Mouse (Mus musculus): ENCODE data around the gene Hoxc11. TPM values are rescaled to one million over a fixed set of nuclear protein-coding genes. Genes with fewer than 3 reads are reported as not detected.

Gene Hoxc11
- polyA plus RNA-seq, 1 experiment from 2014 or later = 0.06 TPM

DNA sequence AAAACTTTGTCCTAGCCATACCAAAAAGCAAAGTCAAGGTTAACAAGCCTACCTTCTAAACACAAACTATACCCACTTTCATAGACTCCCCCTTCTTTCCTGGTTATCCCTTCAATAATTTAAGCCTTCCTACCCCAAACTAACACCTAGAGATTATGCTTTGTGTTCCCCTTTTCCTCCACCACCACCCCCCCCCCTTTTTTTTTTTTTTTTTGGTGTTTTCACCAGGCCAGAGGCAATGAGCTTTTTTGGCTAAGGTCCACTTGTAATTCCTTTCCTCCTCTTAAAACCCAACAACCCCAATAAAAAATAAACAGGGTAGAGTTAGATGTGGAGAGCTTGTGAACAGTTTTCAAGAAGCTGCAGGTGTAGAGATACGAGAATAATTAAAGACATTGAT is 15.1 kb downstream of the Hoxc11 start:
- Histone ChIP-seq H3K4me1 (ENCODE audit: control insufficient read depth, insufficient read depth, low read length) (0 out of 2 replicates have a peak, but pooled peaks cover 4% of the 10 kb centered on the region), H3K9ac (ENCODE audit: low read depth, low read length) (no peak overlapping the region), H3K4me3 (ENCODE audit: low read length) (no peak overlapping the region), H3K4me2 (ENCODE audit: low read depth, low read length) (no peak overlapping the region), H3K36me3 (ENCODE audit: control insufficient read depth, insufficient read depth, low read length) (no peaks in the 10 kb centered on the region), H3K9me3 (ENCODE audit: control insufficient read depth, low read length) (no peaks in the 10 kb centered on the region), H3K27ac (ENCODE audit: low read length) (no peak overlapping the region), H3K27me3 (replicated peaks; ENCODE audit: control insufficient read depth, insufficient read depth, low read length) (peaks cover 92% of the 10 kb centered on the region)
- WGBS = 44% methylated on average over 1 of the region's 1 CpGs
- ATAC-seq = no peak

DNA sequence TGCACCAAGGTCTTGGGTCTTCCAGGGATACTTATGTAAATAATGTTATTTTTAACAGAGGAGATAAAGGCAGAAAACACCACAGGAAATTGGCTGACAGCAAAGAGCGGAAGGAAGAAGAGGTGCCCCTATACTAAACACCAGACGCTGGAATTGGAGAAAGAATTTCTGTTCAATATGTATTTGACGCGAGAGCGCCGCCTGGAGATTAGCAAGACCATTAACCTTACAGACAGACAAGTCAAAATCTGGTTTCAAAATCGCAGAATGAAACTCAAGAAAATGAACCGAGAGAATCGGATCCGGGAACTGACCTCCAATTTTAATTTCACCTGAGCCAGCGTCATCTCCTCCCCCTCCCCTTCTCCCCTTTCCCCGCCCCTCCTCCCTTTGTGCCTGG is 16.5 kb downstream of the Hoxc11 start:
- Histone ChIP-seq H3K9ac (ENCODE audit: low read depth, low read length) (no peak overlapping the region), H3K36me3 (ENCODE audit: control insufficient read depth, insufficient read depth, low read length) (no peaks in the 10 kb centered on the region), H3K4me2 (ENCODE audit: low read depth, low read length) (no peak overlapping the region), H3K4me1 (ENCODE audit: control insufficient read depth, insufficient read depth, low read length) (0 out of 2 replicates have a peak, but pooled peaks cover 4% of the 10 kb centered on the region), H3K27me3 (replicated peaks; ENCODE audit: control insufficient read depth, insufficient read depth, low read length) (peaks cover 91% of the 10 kb centered on the region), H3K4me3 (ENCODE audit: low read length) (no peak overlapping the region), H3K27ac (ENCODE audit: low read length) (no peak overlapping the region), H3K9me3 (ENCODE audit: control insufficient read depth, low read length) (no peaks in the 10 kb centered on the region)
- WGBS = 1% methylated on average over 12 of the region's 12 CpGs
- no peak for ATAC-seq

DNA sequence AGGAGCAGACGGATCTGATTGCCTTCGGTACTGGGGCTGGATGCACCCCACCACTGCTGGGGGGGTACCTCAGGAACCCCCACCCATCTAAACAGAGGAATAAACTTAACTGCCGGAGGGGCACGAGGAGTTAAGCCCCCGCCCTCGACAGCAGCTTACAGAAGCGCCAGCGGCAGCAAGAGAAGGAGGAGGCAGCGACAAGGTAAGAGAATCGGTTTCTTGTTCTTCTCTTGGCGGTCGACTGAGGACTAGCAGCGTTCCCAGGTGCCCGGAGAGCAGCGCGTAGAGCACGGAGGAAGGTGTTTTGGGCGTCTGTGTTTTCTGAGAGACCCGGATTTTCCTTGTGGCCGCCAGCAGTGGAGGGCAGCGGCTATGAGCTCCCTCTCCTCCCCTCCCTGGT is 18.0 kb downstream of the Hoxc11 start:
- H3K27ac ChIP-seq (ENCODE audit: low read length) = no peak overlapping the region
- H3K4me3 ChIP-seq (ENCODE audit: low read length) = no peak overlapping the region
- H3K27me3 ChIP-seq (replicated peaks; ENCODE audit: control insufficient read depth, insufficient read depth, low read length) = peaks cover 89% of the 10 kb centered on the region
- ATAC-seq = no peak
- H3K4me2 ChIP-seq (ENCODE audit: low read depth, low read length) = peak overlapping the region; percentile 23; the same call in 1 of the 2 replicates
- 2% methylated on average over 21 of the region's 21 CpGs for WGBS
- no peaks in the 10 kb centered on the region for H3K36me3 ChIP-seq (ENCODE audit: control insufficient read depth, insufficient read depth, low read length)
- no peak overlapping the region for H3K9ac ChIP-seq (ENCODE audit: low read depth, low read length)
- no peaks in the 10 kb centered on the region for H3K9me3 ChIP-seq (ENCODE audit: control insufficient read depth, low read length)
- H3K4me1 ChIP-seq (ENCODE audit: control insufficient read depth, insufficient read depth, low read length) = peaks cover 3% of the 10 kb centered on the region; the same call in 1 of the 2 replicates

DNA sequence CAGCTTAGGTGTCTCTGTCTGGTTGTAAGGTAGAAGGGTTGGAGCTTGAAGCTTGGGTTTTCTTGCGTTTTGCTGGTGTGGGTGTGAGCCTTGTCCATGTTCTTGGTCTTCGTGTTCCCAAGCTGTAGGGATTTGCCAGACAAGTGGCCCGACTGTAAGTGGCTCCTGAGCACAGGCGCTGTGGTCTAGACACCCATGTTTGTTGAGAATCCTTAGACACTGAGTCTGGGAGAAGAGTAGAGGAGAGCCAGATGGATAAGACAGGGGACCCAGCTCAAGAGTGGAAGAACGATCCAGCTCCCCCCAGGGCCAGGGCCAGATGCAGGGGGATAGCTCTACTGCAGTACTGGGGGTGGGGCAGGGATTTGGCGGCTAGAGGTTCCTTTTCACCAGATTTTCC is 18.5 kb downstream of the Hoxc11 start:
- peak overlapping the region; percentile 23; the same call in 1 of the 2 replicates for H3K4me2 ChIP-seq (ENCODE audit: low read depth, low read length)
- ATAC-seq = no peak
- no peak overlapping the region for H3K9ac ChIP-seq (ENCODE audit: low read depth, low read length)
- no peak overlapping the region for H3K27ac ChIP-seq (ENCODE audit: low read length)
- no peaks in the 10 kb centered on the region for H3K9me3 ChIP-seq (ENCODE audit: control insufficient read depth, low read length)
- no peak overlapping the region for H3K4me3 ChIP-seq (ENCODE audit: low read length)
- WGBS = 3% methylated on average over 6 of the region's 6 CpGs
- H3K27me3 ChIP-seq (replicated peaks; ENCODE audit: control insufficient read depth, insufficient read depth, low read length) = peaks cover 89% of the 10 kb centered on the region
- peaks cover 5% of the 10 kb centered on the region; the same call in 1 of the 2 replicates for H3K4me1 ChIP-seq (ENCODE audit: control insufficient read depth, insufficient read depth, low read length)
- no peaks in the 10 kb centered on the region for H3K36me3 ChIP-seq (ENCODE audit: control insufficient read depth, insufficient read depth, low read length)

DNA sequence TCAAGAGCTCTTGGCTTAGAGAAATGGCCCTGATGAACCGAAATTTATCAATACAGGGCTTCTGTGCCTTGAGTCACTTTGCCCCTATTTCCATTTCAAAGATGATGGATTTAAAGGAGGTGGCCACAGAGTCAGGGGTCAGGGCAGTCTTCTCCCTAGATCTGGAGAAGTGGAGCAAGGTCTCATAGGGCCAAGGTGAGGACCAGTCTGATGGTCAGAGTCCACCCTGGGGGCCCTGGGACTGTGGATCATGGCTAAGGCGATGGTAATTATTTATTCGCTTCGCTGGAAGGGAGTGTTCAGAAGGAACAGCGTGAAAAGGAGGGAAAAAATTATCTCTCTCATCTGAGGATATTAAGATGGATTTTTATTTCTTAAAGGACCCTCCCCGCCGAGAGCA is 20.8 kb downstream of the Hoxc11 start:
- ATAC-seq = no peak
- 7% methylated on average over 7 of the region's 7 CpGs for WGBS
- H3K27ac ChIP-seq (ENCODE audit: low read length) = no peak overlapping the region
- peaks cover 90% of the 10 kb centered on the region for H3K27me3 ChIP-seq (replicated peaks; ENCODE audit: control insufficient read depth, insufficient read depth, low read length)
- H3K9me3 ChIP-seq (ENCODE audit: control insufficient read depth, low read length) = no peaks in the 10 kb centered on the region
- no peak overlapping the region for H3K9ac ChIP-seq (ENCODE audit: low read depth, low read length)
- no peaks in the 10 kb centered on the region for H3K36me3 ChIP-seq (ENCODE audit: control insufficient read depth, insufficient read depth, low read length)
- no peak overlapping the region for H3K4me2 ChIP-seq (ENCODE audit: low read depth, low read length)
- H3K4me1 ChIP-seq (ENCODE audit: control insufficient read depth, insufficient read depth, low read length) = peaks cover 5% of the 10 kb centered on the region; the same call in 1 of the 2 replicates
- no peak overlapping the region for H3K4me3 ChIP-seq (ENCODE audit: low read length)

DNA sequence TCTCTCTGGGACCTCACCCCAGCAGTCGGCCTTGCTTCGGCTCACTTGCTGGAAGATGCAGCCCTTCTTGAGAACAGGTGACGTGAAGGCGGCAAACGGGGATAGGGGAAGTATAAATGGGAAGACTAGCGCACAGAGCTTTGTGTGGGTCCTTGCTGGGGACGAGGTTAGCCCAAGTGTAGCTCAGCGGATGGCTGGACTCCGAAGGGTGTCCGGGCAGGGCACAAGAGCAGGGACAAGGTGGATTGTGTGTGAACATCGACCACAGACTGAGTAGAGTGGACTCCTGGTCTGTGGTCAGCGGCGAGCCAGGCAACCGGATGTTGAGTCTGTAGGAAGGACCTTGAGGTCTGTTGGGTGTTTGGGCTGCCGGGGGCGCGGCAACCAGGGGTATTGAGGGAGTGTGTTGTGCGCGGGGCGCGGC is 21.5 kb downstream of the Hoxc11 start:
- no peak overlapping the region for H3K4me2 ChIP-seq (ENCODE audit: low read depth, low read length)
- no peak overlapping the region for H3K9ac ChIP-seq (ENCODE audit: low read depth, low read length)
- H3K4me1 ChIP-seq (ENCODE audit: control insufficient read depth, insufficient read depth, low read length) = peaks cover 5% of the 10 kb centered on the region; the same call in 1 of the 2 replicates
- H3K36me3 ChIP-seq (ENCODE audit: control insufficient read depth, insufficient read depth, low read length) = no peaks in the 10 kb centered on the region
- peaks cover 90% of the 10 kb centered on the region for H3K27me3 ChIP-seq (replicated peaks; ENCODE audit: control insufficient read depth, insufficient read depth, low read length)
- H3K4me3 ChIP-seq (ENCODE audit: low read length) = no peak overlapping the region
- no peak for ATAC-seq
- no peak overlapping the region for H3K27ac ChIP-seq (ENCODE audit: low read length)
- WGBS = 3% methylated on average over 21 of the region's 21 CpGs
- no peaks in the 10 kb centered on the region for H3K9me3 ChIP-seq (ENCODE audit: control insufficient read depth, low read length)

DNA sequence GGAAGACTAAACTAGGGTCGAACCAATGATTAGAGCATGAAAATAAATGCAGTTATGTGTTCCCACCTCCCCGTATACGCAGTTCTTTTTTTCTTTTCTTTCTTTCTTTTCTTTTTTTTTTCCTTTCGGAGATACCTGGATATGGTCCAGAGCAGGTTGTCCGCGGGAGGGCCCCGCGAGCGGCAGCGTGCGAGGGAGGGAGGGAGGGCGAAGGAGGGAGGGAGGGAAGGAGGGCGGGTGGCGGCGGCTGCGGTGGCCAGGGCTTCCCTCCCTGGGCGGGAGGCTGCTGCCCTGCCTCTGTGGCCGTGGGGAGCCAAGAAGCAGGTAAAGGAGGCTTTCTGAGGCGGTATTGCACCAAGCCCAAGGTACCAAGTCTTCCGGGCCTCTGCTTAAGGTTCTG is 21.9 kb downstream of the Hoxc11 start, which contains the start of gene Hoxc9:
Gene Hoxc9, plus strand, starts transcription at position 269 of the 400 bp plus-strand sequence.
- no peak for ATAC-seq
- Histone ChIP-seq H3K27ac (ENCODE audit: low read length) (no peak within 1 kb of the TSS), H3K4me1 (ENCODE audit: control insufficient read depth, insufficient read depth, low read length) (peaks cover 5% of the 10 kb centered on the region; the same call in 1 of the 2 replicates), H3K4me3 (ENCODE audit: low read length) (peak within 1 kb of the TSS; percentile 18), H3K36me3 (ENCODE audit: control insufficient read depth, insufficient read depth, low read length) (no peaks in the 10 kb centered on the region), H3K4me2 (ENCODE audit: low read depth, low read length) (peak within 1 kb of the TSS; percentile 42), H3K9me3 (ENCODE audit: control insufficient read depth, low read length) (no peaks in the 10 kb centered on the region), H3K9ac (ENCODE audit: low read depth, low read length) (peak within 1 kb of the TSS; percentile 12; the same call in 1 of the 2 replicates), H3K27me3 (replicated peaks; ENCODE audit: control insufficient read depth, insufficient read depth, low read length) (peaks cover 92% of the 10 kb centered on the region)
- 2% methylated on average over 20 of the region's 20 CpGs for WGBS

DNA sequence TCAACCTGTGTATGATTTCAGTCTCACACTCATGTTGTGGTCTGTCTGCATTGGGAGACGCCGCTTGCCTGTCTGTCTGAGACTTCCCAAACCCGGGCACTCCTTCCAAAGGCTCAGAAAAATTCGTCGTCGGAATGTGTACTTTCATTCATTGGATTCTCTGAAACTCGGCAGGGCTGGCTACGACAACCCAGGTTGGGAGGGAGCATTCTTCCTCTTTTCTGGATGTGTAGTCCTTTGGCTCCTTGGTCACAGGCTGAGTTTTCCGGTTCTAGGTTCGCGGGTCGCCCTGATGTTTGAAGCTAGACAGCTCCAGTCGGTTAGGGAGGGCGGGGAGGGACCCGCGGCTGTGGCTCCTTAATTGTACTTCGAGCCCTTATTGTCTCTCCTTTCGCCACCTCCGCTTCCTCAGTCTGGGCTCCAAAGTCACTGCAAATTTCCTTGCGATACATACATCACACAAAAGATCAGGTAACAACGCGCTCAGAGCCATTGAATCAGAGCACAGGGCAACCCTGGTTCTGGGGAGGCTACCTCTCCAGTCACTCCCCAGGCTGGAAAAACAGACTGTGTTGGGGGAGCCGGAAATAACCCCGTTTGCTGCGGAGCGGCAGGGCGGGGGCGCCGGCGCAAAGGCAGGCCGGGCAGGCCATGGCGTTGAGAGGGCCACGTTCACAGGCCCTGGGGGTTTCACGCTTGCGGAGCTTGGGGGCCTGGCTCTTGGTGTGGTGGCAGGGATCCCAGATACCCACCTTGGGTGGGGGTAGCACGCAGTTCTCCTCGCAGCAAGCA is 22.6 kb downstream of the Hoxc11 start:
- Histone ChIP-seq H3K27ac (ENCODE audit: low read length) (no peak overlapping the region), H3K36me3 (ENCODE audit: control insufficient read depth, insufficient read depth, low read length) (no peaks in the 10 kb centered on the region), H3K9me3 (ENCODE audit: control insufficient read depth, low read length) (no peaks in the 10 kb centered on the region), H3K27me3 (replicated peaks; ENCODE audit: control insufficient read depth, insufficient read depth, low read length) (peaks cover 92% of the 10 kb centered on the region), H3K4me2 (ENCODE audit: low read depth, low read length) (peak overlapping the region; percentile 42), H3K9ac (ENCODE audit: low read depth, low read length) (peak overlapping the region; percentile 12; the same call in 1 of the 2 replicates), H3K4me1 (ENCODE audit: control insufficient read depth, insufficient read depth, low read length) (peaks cover 7% of the 10 kb centered on the region; the same call in 1 of the 2 replicates), H3K4me3 (ENCODE audit: low read length) (peak overlapping the region; percentile 18)
- no peak for ATAC-seq
- 4% methylated on average over 37 of the region's 37 CpGs for WGBS

DNA sequence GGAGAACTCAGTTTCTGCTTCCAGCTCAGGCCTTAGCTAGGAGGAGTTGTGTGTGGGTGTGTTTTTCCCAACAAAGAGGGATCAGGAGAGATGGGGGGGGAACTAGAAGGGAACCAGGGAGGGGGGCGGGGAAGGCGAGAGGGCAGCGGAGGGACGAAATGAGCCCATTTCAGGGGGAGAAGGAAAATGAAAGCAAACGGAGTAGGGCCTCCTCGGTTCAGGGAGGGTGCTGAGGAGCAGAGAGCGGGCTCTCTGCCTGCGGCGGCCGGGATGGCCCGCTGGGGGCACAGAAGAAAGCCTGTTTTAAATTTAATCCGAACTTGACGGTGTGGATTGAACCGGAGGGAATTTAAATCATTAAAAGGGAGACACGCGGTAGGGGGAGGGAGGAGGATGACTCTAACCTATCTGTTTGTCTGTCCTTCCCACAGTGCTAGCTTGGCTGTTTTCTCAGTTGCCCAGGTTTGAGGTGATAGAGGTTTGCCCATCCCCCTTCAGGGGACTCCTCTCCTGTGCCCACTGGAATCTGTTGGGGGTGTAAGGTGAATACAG is 23.3 kb downstream of the Hoxc11 start:
- Histone ChIP-seq H3K4me2 (ENCODE audit: low read depth, low read length) (peak overlapping the region; percentile 42), H3K4me3 (ENCODE audit: low read length) (peak overlapping the region; percentile 18), H3K9ac (ENCODE audit: low read depth, low read length) (peak overlapping the region; percentile 12; the same call in 1 of the 2 replicates), H3K4me1 (ENCODE audit: control insufficient read depth, insufficient read depth, low read length) (peaks cover 9% of the 10 kb centered on the region; the same call in 1 of the 2 replicates), H3K27ac (ENCODE audit: low read length) (no peak overlapping the region), H3K36me3 (ENCODE audit: control insufficient read depth, insufficient read depth, low read length) (no peaks in the 10 kb centered on the region), H3K27me3 (replicated peaks; ENCODE audit: control insufficient read depth, insufficient read depth, low read length) (peaks cover 92% of the 10 kb centered on the region), H3K9me3 (ENCODE audit: control insufficient read depth, low read length) (no peaks in the 10 kb centered on the region)
- 12% methylated on average over 16 of the region's 16 CpGs for WGBS
- no peak for ATAC-seq

Data from intestine, embryonic 16.5 days (tissue).